Mouse (Mus musculus) liver, postnatal 0 days (tissue): ENCODE measurements around the gene Hoxc4. TPM values are rescaled to one million over a fixed set of nuclear protein-coding genes. Genes with fewer than 3 reads are reported as not detected.
A peak's percentile ranks its signal among the peaks of the same experiment; 100 is the strongest.

Source experiments
- ATAC-seq: fragments of 200-750 bp; cut with Nextera tagmentation; 2 replicates; pipeline ENCODE4 v1.8.0; 2017; ENCODE audit warnings: mild to moderate bottlenecking, moderate library complexity
- DNase-seq: peaks from one replicate; pipeline ENCODE4 v3.0.0-alpha.2; 2016
- H3K27ac ChIP-seq: fragments of 300-500 bp; sonication (generic); 2 replicates; pipeline ENCODE4 v1.5.1; 2014; ENCODE audit warnings: antibody characterized with exemption, moderate library complexity, mild to moderate bottlenecking, low read depth
- H3K27me3 ChIP-seq: fragments of 300-500 bp; sonication (generic); 2 replicates; pipeline ENCODE4 v1.6.1; 2014; ENCODE audit warnings: low read length, control low read depth, mixed read lengths; ENCODE audit not compliant: insufficient read depth
- H3K36me3 ChIP-seq: fragments of 300-500 bp; sonication (generic); replicated peaks from 2 replicates; pipeline ENCODE4 v1.6.1; 2014; ENCODE audit warnings: mild to moderate bottlenecking, control low read depth, low read length, moderate library complexity, mixed read lengths; ENCODE audit not compliant: insufficient read depth
- H3K4me1 ChIP-seq: fragments of 300-500 bp; sonication (generic); 2 replicates; pipeline ENCODE4 v1.6.1; 2014; ENCODE audit warnings: antibody characterized with exemption, mild to moderate bottlenecking, control low read depth; ENCODE audit not compliant: insufficient read depth
- H3K4me2 ChIP-seq: fragments of 300-500 bp; sonication (generic); 2 replicates; pipeline ENCODE4 v1.6.1; 2014; ENCODE audit warnings: low read depth, mild to moderate bottlenecking, low read length, moderate library complexity, mixed read lengths
- H3K4me3 ChIP-seq: fragments of 300-500 bp; sonication (generic); 2 replicates; pipeline ENCODE4 v1.5.1; 2014; ENCODE audit warnings: low read depth, low read length
- H3K9ac ChIP-seq: fragments of 300-500 bp; sonication (generic); replicated peaks from 2 replicates; pipeline ENCODE4 v1.6.1; 2014; ENCODE audit warnings: mild to moderate bottlenecking, moderate library complexity
- H3K9me3 ChIP-seq: fragments of 300-500 bp; sonication (generic); 2 replicates; pipeline ENCODE4 v1.6.1; 2016; ENCODE audit warnings: mild to moderate bottlenecking, control low read depth, low read length, mixed read lengths
- CTCF ChIP-seq: sonication (generic); IDR thresholded peaks from 2 replicates; pipeline ENCODE4 v1.5.1; 2016; ENCODE audit warnings: antibody characterized with exemption, low read depth
- EP300 ChIP-seq: IDR thresholded peaks from 2 replicates; pipeline ENCODE4 v1.6.1; 2016; ENCODE audit warnings: antibody characterized with exemption, low read depth, mild to moderate bottlenecking
- WGBS: fragments of 180-500 bp; shearing (Covaris S2); extraction: QIAGEN DNeasy Blood & Tissue Kit; methylation state at CpG from one replicate; pipeline ENCODE4 v1.1.7; 2014; ENCODE audit not compliant: insufficient replicate concordance; 5-methylcytosine and 5-hydroxymethylcytosine counted together
- polyA plus RNA-seq: library from polyadenylated mRNA; unstranded; fragments of >200 nt; fragmentation: Nextera tagmentation; extraction: Ambion mirVana; gene quantifications from 2 replicates; pipeline ENCODE4 v1.2.1, GENCODE M21; 2015

Hoxc4 gene
- polyA plus RNA-seq, 1 experiment from 2014 or later = 0.07 TPM

DNA sequence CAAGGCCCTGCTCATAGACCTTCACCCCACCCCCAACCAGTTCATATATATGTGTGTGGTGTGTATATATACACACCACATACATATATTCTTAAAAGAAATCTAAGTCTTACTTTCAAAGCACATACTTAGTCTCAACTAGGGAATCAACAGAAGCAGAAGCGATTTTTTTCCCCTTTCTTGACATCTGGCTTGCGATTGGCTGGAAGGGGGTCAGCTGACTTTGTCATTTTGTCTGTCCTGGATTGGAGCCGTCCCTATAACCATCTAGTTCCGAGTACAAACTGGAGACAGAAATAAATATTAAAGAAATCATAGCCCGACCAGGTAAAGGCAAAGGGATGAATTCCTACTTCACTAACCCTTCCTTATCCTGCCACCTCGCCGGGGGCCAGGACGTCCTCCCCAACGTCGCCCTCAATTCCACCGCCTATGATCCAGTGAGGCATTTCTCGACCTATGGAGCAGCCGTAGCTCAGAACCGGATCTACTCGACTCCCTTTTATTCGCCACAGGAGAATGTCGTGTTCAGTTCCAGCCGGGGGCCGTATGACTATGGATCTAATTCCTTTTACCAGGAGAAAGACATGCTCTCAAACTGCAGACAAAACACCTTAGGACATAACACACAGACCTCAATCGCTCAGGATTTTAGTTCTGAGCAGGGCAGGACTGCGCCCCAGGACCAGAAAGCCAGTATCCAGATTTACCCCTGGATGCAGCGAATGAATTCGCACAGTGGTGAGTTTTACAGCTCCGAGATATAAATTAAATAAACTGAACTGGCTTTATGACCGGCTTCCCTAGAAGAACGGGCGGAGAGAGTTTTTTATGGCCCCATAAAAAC lies 9.2 kb upstream of the Hoxc4 start:
- Histone ChIP-seq H3K4me3 (no peak overlapping the region; the same call in 1 of the 2 replicates), H3K9me3 (no peaks in the 10 kb centered on the region), H3K4me2 (no peak overlapping the region), H3K27me3 (peaks cover 99% of the 10 kb centered on the region), H3K9ac (no peak overlapping the region), H3K27ac (no peak overlapping the region), H3K4me1 (no peaks in the 10 kb centered on the region), H3K36me3 (no peaks in the 10 kb centered on the region)
- no peak for DNase-seq
- WGBS = 3% methylated on average over 27 of the region's 27 CpGs
- no peak for ATAC-seq
- TF ChIP-seq EP300 (no peak), CTCF (no peak)

DNA sequence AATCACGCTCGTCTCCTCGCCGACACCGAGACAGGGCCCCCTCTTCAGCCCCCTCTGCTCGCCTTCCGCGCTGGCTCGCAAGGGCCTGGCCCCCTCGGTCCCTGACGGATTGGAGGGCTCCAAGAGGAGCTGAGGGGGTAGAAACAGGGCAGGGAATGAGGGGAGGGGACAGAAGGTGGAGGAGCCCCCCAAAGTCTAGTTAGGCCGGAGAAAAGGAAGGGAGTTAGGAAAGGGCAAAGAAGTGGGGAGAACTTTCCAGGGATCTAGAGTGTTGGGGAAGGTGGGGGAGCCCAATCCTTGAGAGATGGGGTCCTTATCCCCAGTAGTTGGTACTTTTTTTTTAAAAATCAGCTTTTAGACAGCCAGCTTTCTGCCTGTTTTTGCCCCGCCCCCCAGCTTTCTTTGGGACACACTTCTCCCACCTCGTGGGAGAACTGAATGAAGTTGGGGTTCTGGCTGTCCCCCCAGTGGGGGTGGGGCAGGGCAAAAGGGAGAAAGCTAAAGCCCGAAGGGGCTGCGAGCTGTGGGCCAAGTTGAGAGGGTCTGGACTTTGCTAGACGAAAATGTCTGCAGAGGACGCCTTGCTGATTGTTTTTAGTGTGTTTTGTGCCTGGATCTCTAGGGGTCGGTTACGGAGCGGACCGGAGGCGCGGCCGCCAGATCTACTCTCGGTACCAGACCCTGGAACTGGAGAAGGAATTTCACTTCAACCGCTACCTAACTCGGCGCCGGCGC lies 8.5 kb upstream of the Hoxc4 start:
- H3K4me1 ChIP-seq = no peaks in the 10 kb centered on the region
- H3K27ac ChIP-seq = no peak overlapping the region
- ATAC-seq (no peak), DNase-seq (no peak)
- peaks cover 99% of the 10 kb centered on the region for H3K27me3 ChIP-seq
- no peak overlapping the region for H3K9ac ChIP-seq
- H3K4me3 ChIP-seq = no peak overlapping the region
- 4% methylated on average over 31 of the region's 31 CpGs for WGBS
- H3K9me3 ChIP-seq = no peaks in the 10 kb centered on the region
- H3K4me2 ChIP-seq = no peak overlapping the region
- no peaks in the 10 kb centered on the region for H3K36me3 ChIP-seq
- TF ChIP-seq CTCF = no peak

GRCm38 (mm10) chr15:103010847-103011555 lies 7.7 kb upstream of the Hoxc4 start:
- no peak overlapping the region for H3K27ac ChIP-seq
- no peaks in the 10 kb centered on the region for H3K4me1 ChIP-seq
- DNase-seq (no peak), ATAC-seq (no peak)
- no peaks in the 10 kb centered on the region for H3K9me3 ChIP-seq
- 3% methylated on average over 28 of the region's 28 CpGs for WGBS
- H3K27me3 ChIP-seq = peaks cover 99% of the 10 kb centered on the region
- TF ChIP-seq CTCF (no peak), EP300 (no peak)
- no peak overlapping the region for H3K9ac ChIP-seq
- no peak overlapping the region for H3K4me2 ChIP-seq
- no peaks in the 10 kb centered on the region for H3K36me3 ChIP-seq
- no peak overlapping the region for H3K4me3 ChIP-seq

DNA sequence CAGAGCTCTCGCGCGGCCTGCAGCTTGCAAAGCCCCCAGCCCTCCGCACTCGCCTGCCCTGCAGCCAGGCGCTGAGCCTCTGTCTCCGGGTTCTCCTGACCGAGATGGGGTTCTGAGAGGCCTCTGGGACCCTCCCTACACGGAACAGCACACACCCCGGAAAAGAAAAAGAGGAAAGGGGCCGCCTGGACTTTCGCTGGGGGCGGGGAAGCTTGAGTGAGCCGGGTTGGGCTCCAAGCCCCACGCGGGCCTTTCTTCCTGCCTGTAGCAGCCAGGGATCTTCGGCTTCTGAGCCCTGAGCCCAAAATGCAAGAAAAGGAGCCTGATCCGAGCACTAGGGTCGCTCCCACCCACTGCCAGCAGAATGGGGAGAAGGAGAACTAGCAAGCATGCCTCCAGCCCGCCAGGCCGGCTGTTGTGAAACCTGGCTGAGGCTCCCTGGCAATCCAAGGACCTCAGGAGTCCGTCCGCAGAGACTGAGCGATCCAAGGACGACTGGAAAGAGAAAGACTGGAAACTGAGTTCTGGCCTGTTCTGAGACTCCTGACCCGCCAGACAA lies 6.7 kb upstream of the Hoxc4 start:
- H3K4me3 ChIP-seq = no peak overlapping the region
- ATAC-seq (no peak), DNase-seq (no peak)
- no peaks in the 10 kb centered on the region for H3K36me3 ChIP-seq
- H3K27me3 ChIP-seq = peaks cover 99% of the 10 kb centered on the region
- no peaks in the 10 kb centered on the region for H3K9me3 ChIP-seq
- no peak overlapping the region for H3K9ac ChIP-seq
- 9% methylated on average over 26 of the region's 26 CpGs for WGBS
- TF ChIP-seq EP300 = no peak
- TF ChIP-seq CTCF = no peak
- H3K4me2 ChIP-seq = no peak overlapping the region
- H3K27ac ChIP-seq = no peak overlapping the region
- no peaks in the 10 kb centered on the region for H3K4me1 ChIP-seq

GRCm38 (mm10) chr15:103013238-103013984 lies 5.3 kb upstream of the Hoxc4 start:
- no peaks in the 10 kb centered on the region for H3K36me3 ChIP-seq
- no peaks in the 10 kb centered on the region for H3K9me3 ChIP-seq
- H3K4me3 ChIP-seq = no peak overlapping the region
- DNase-seq (peak; percentile 56), ATAC-seq (no peak)
- no peaks in the 10 kb centered on the region for H3K4me1 ChIP-seq
- peak; percentile 70 for TF ChIP-seq CTCF
- no peak for TF ChIP-seq EP300
- no peak overlapping the region for H3K27ac ChIP-seq
- H3K4me2 ChIP-seq = no peak overlapping the region
- WGBS = 5% methylated on average over 17 of the region's 17 CpGs
- no peak overlapping the region for H3K9ac ChIP-seq
- H3K27me3 ChIP-seq = peaks cover 98% of the 10 kb centered on the region
